ENCODE assay signal across 15 mouse cellular contexts in the genomic region with DNA sequence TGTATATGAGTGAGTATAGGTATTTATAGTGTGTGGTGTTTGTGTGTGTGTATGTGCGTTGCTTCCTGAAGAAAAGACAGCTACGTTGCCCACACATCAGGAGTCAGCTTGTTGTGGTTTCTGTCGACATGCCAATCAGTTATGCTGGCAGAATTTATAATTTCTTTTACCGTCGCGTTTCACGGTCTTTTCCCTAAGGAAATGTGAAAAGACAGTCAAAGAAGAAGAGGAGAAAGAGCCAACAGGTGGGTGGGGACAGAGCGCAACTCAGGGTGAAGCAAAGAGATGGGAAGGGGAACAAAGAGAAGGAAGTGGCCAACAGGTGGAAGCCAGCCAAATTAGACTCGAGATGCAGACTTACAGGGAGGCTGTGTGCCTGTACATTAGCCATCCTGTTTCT.
DNase-seq lines count a peak whose midpoint lies in the region; ATAC-seq lines count a peak whose summit lies in the region.
"Had no signal": no experiment of that assay in that cellular context is flagged by ENCODE, and none has a peak within 500 bp of the region (broad histone marks: within the 10 kb centered on the region; RNA-seq: fewer than 3 reads in every experiment).

No protein-coding gene starts in this region.

- DNase-seq in cerebellum, postnatal 14 days, result peak; percentile 33
- DNase-seq in cerebellum, postnatal 25 days, result no peak
- peak; percentile 32 to 42 for DNase-seq in spleen, postnatal 36 days (ENCODE audit: low spot score in 2 of 2)
- DNase-seq in spleen, adult 12 weeks (ENCODE audit: low spot score), result no peak
- DNase-seq in T-cell, adult 2 months (ENCODE audit: low spot score), result peak; percentile 40
- no peak for DNase-seq in layer of hippocampus, adult 8-10 months (ENCODE audit: low spot score in 2 of 2)
- no peak for DNase-seq in heart, postnatal 25 days (ENCODE audit: low spot score)
- DNase-seq: adrenal gland, adult 8-10 months; heart, adult 2 months; heart, postnatal 4 days; kidney, postnatal 25 days; liver, postnatal 0 days had no signal

- peak; percentile 20 for ATAC-seq in megakaryocyte-erythroid progenitor cell, adult 5-6 weeks (replicated peaks; ENCODE audit: low FRiP score, low TSS enrichment, poor library complexity, severe bottlenecking)
- ATAC-seq: intestine, embryonic 15.5 days; liver, postnatal 0 days; midbrain, embryonic 15.5 days had no signal

- intact Hi-C loops in heart, postnatal 25 days (cut with DNase I), result no loop called here

Comparison
In these comparisons a context has a peak if more than half of its experiments do, and no peak if none do; other contexts are left out.
1. DNase-seq: peak in cerebellum, postnatal 14 days (2 of 2), spleen, postnatal 36 days (2 of 2) and T-cell, adult 2 months (single experiment); none in cerebellum, postnatal 25 days (0 of 2), spleen, adult 12 weeks (single experiment), layer of hippocampus, adult 8-10 months (0 of 2) and heart, postnatal 25 days (single experiment).